ENCODE assay signal across 17 mouse cellular contexts in the genomic region with DNA sequence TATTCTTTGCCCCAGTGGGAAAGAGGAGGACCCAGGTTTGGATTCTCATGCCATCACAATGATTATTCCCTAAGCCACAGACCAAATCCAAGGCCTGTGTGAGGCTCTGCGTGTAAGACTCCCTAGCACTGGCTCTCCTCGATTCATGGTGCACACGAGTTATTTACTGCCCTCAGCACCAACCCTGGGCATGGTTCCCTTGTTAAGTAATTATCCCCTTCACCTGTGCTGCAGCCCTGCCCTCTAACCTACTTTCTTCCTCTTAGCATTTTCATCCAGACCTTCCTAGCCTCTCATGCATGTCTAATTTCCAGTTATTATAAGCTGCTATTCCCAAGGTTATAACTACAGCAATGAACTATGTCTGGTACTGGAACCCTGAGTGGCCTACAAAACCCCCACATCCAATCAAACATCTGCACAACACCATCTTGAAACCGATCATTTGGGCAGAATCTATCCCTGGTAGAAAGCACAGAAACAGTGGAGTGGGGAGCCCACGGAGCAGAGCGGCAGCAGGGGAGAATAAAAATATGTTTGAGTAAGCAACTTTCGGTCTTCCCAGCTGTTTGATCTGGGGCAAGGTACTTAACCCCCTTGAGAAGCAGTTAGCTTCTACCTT.
DNase-seq lines count a peak whose midpoint lies in the region; ATAC-seq lines count a peak whose summit lies in the region.
"Had no signal": no experiment of that assay in that cellular context is flagged by ENCODE, and none has a peak within 500 bp of the region (broad histone marks: within the 10 kb centered on the region; RNA-seq: fewer than 3 reads in every experiment).

No protein-coding gene starts in this region.

- H3K4me1 ChIP-seq in hindbrain, embryonic 15.5 days (replicated peaks) = peaks cover 50% of the 10 kb centered on the region
- peaks cover 20% of the 10 kb centered on the region for H3K4me1 ChIP-seq in hindbrain, embryonic 12.5 days
- H3K4me1 ChIP-seq in neural tube, embryonic 14.5 days (ENCODE audit: control insufficient read depth, insufficient read depth, low read length) = peaks cover 34% of the 10 kb centered on the region

- no peak overlapping the region for H3K4me2 ChIP-seq in hindbrain, embryonic 15.5 days
- no peak overlapping the region for H3K4me2 ChIP-seq in hindbrain, embryonic 12.5 days (replicated peaks)
- H3K4me2 ChIP-seq in neural tube, embryonic 14.5 days (ENCODE audit: low read depth, low read length) = no peak overlapping the region
- H3K4me2 ChIP-seq: embryonic facial prominence, embryonic 15.5 days had no signal

- 60% methylated on average over 7 of the region's 7 CpGs for WGBS in hindbrain, embryonic 15.5 days
- WGBS in hindbrain, embryonic 12.5 days = 79% methylated on average over 7 of the region's 7 CpGs
- 40% methylated on average over 7 of the region's 7 CpGs for WGBS in neural tube, embryonic 14.5 days

- peak; percentile 27 for DNase-seq in kidney, adult 18-20 months
- DNase-seq in kidney, postnatal 10 days = peak; percentile 46
- DNase-seq in layer of hippocampus, postnatal 10 days (ENCODE audit: low spot score in 2 of 2) = no peak
- no peak for DNase-seq in layer of hippocampus, adult 18-20 months (ENCODE audit: low spot score in 2 of 2)
- DNase-seq: adrenal gland, adult 2 months; cerebellum, postnatal 10 days; gastrocnemius, postnatal 25 days; lung, adult 2 months; lung, postnatal 4 days; right cerebral cortex, adult 18-20 months; thymus, postnatal 4 days had no signal

- H3K4me3 ChIP-seq in hindbrain, embryonic 15.5 days = no peak overlapping the region
- H3K4me3 ChIP-seq in hindbrain, embryonic 12.5 days = no peak overlapping the region
- H3K4me3 ChIP-seq in neural tube, embryonic 14.5 days (ENCODE audit: low read depth, low read length) = no peak overlapping the region
- H3K4me3 ChIP-seq: embryonic facial prominence, embryonic 15.5 days; forebrain, embryonic 10.5 days had no signal

- no peaks in the 10 kb centered on the region for H3K36me3 ChIP-seq in hindbrain, embryonic 15.5 days
- no peaks in the 10 kb centered on the region for H3K36me3 ChIP-seq in hindbrain, embryonic 12.5 days
- H3K36me3 ChIP-seq in neural tube, embryonic 14.5 days (ENCODE audit: control insufficient read depth, insufficient read depth, low read length) = no peaks in the 10 kb centered on the region
- H3K36me3 ChIP-seq: embryonic facial prominence, embryonic 15.5 days; forebrain, embryonic 10.5 days had no signal

- H3K9me3 ChIP-seq in hindbrain, embryonic 15.5 days = no peaks in the 10 kb centered on the region
- no peaks in the 10 kb centered on the region for H3K9me3 ChIP-seq in hindbrain, embryonic 12.5 days (replicated peaks)
- no peaks in the 10 kb centered on the region for H3K9me3 ChIP-seq in neural tube, embryonic 14.5 days (ENCODE audit: control insufficient read depth, low read length)
- H3K9me3 ChIP-seq: embryonic facial prominence, embryonic 15.5 days; forebrain, embryonic 10.5 days had no signal

- no peak overlapping the region for H3K9ac ChIP-seq in hindbrain, embryonic 15.5 days
- H3K9ac ChIP-seq in hindbrain, embryonic 12.5 days = no peak overlapping the region
- no peak overlapping the region for H3K9ac ChIP-seq in neural tube, embryonic 14.5 days (replicated peaks; ENCODE audit: low read depth, low read length)
- H3K9ac ChIP-seq: embryonic facial prominence, embryonic 15.5 days had no signal

- ATAC-seq in hindbrain, embryonic 15.5 days (ENCODE audit: low FRiP score, low read depth) = peak; percentile 58; the same call in 1 of the 2 replicates
- no peak for ATAC-seq in hindbrain, embryonic 12.5 days (ENCODE audit: low FRiP score)
- no peak for ATAC-seq in neural tube, embryonic 14.5 days (ENCODE audit: low read depth)
- ATAC-seq: midbrain, embryonic 16.5 days had no signal

- no peak overlapping the region for H3K27ac ChIP-seq in hindbrain, embryonic 15.5 days (replicated peaks)
- no peak overlapping the region for H3K27ac ChIP-seq in hindbrain, embryonic 12.5 days
- peak overlapping the region; percentile 40 for H3K27ac ChIP-seq in neural tube, embryonic 14.5 days (ENCODE audit: low read depth, low read length)
- H3K27ac ChIP-seq: embryonic facial prominence, embryonic 15.5 days; forebrain, embryonic 10.5 days had no signal

- no peaks in the 10 kb centered on the region for H3K27me3 ChIP-seq in hindbrain, embryonic 15.5 days
- no peaks in the 10 kb centered on the region for H3K27me3 ChIP-seq in hindbrain, embryonic 12.5 days
- H3K27me3 ChIP-seq in neural tube, embryonic 14.5 days (ENCODE audit: control insufficient read depth, insufficient read depth, low read length) = no peaks in the 10 kb centered on the region
- H3K27me3 ChIP-seq: embryonic facial prominence, embryonic 15.5 days had no signal

Comparison
In these comparisons a context has a peak if more than half of its experiments do, and no peak if none do; other contexts are left out.
1. DNase-seq: peak in kidney, adult 18-20 months (single experiment) and kidney, postnatal 10 days (single experiment); none in layer of hippocampus, postnatal 10 days (0 of 2) and layer of hippocampus, adult 18-20 months (0 of 2).